Mouse (Mus musculus): Measurements from ENCODE around the gene Sv2b. TPM values are rescaled to one million over a fixed set of nuclear protein-coding genes. Genes with fewer than 3 reads are reported as not detected.

The Sv2b gene
- polyA plus RNA-seq, 1 experiment from 2014 or later: 0.67 TPM

DNA sequence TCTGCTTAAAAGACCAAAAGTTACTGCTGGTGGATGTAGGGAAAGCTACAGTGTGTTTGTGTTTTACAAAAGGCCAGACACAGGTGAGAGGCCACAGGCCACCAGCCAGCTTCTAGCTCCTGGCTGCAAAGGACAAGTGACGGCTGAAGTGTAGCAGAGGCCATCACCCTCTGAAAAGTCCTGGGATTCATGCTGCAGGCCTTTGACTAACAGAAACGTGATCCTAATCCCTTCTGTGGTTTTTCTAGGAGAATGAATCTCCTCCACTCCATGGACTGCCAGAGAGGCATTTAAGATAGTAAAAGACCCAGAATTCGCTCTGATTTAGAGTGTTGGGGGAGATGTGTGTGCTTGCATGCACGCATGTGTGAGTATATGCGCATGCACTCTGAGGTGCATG is 5.8 kb upstream of the Sv2b start:
- Histone ChIP-seq H3K9ac (ENCODE audit: low read length) (no peak overlapping the region), H3K4me3 (ENCODE audit: low read depth, low read length) (no peak overlapping the region), H3K27ac (replicated peaks) (no peak overlapping the region), H3K4me2 (replicated peaks; ENCODE audit: low read depth) (no peak overlapping the region), H3K4me1 (replicated peaks; ENCODE audit: control insufficient read depth, insufficient read depth) (no peaks in the 10 kb centered on the region), H3K9me3 (ENCODE audit: control insufficient read depth, low read length) (no peaks in the 10 kb centered on the region), H3K27me3 (ENCODE audit: control insufficient read depth, insufficient read depth, low read length) (no peaks in the 10 kb centered on the region), H3K36me3 (ENCODE audit: control insufficient read depth, insufficient read depth, low read length) (no peaks in the 10 kb centered on the region)
- DNase-seq (ENCODE audit: low spot score) (no peak), ATAC-seq (ENCODE audit: low FRiP score, low TSS enrichment) (no peak)
- TF ChIP-seq CTCF (IDR thresholded peaks at IDR 0.05; ENCODE audit: low read depth) (no peak), EP300 (optimal IDR thresholded peaks at IDR 0.05) (no peak)
- 73% methylated on average over 5 of the region's 5 CpGs for WGBS

DNA sequence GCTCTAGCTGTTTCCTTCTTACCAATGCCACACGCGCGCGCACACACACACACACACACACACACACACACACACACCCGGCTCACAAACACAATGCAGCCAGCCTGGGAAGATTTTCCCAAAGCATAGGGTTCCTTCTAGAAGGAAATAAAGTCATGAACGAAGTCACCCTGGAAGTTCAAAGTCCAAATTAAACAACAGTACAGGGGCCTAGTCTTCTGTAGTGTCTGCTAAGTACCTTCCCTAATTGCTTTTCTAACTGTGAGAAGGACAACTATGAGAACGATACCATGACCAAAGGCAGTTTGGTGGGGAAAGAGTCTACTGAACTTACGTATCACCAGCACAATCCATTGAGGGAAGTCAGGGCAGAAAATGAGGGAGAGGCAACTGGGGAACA is 508 bp upstream of the Sv2b start:
- no peak overlapping the region for H3K27ac ChIP-seq (replicated peaks)
- no peaks in the 10 kb centered on the region for H3K4me1 ChIP-seq (replicated peaks; ENCODE audit: control insufficient read depth, insufficient read depth)
- WGBS: 79% methylated on average over 8 of the region's 8 CpGs
- no peak overlapping the region for H3K4me2 ChIP-seq (replicated peaks; ENCODE audit: low read depth)
- ATAC-seq (ENCODE audit: low FRiP score, low TSS enrichment) (no peak), DNase-seq (ENCODE audit: low spot score) (no peak)
- H3K9ac ChIP-seq (ENCODE audit: low read length): no peak overlapping the region
- H3K4me3 ChIP-seq (ENCODE audit: low read depth, low read length): no peak overlapping the region
- H3K27me3 ChIP-seq (ENCODE audit: control insufficient read depth, insufficient read depth, low read length): no peaks in the 10 kb centered on the region
- TF ChIP-seq CTCF (IDR thresholded peaks at IDR 0.05; ENCODE audit: low read depth) (no peak), EP300 (optimal IDR thresholded peaks at IDR 0.05) (no peak)
- no peaks in the 10 kb centered on the region for H3K9me3 ChIP-seq (ENCODE audit: control insufficient read depth, low read length)
- H3K36me3 ChIP-seq (ENCODE audit: control insufficient read depth, insufficient read depth, low read length): no peaks in the 10 kb centered on the region

DNA sequence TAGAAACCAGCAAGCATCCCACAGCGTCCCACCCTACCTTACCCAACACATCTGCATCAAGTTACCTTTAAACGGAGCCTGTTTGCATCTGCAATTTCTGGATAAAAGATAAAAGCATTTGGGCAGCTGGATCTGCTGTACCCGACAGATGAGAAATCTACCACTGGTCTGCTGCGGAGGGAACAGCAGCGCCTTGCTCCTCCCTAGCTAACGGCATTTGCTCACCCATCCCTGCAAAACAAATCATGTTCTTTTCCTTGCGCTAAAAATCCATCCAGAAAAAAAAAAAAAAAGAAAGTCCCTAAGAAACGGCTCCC is 964 bp downstream of the Sv2b start:
- Histone ChIP-seq H3K27me3 (ENCODE audit: control insufficient read depth, insufficient read depth, low read length) (no peaks in the 10 kb centered on the region), H3K4me1 (replicated peaks; ENCODE audit: control insufficient read depth, insufficient read depth) (no peaks in the 10 kb centered on the region), H3K9me3 (ENCODE audit: control insufficient read depth, low read length) (no peaks in the 10 kb centered on the region), H3K9ac (ENCODE audit: low read length) (no peak overlapping the region), H3K27ac (replicated peaks) (no peak overlapping the region), H3K36me3 (ENCODE audit: control insufficient read depth, insufficient read depth, low read length) (no peaks in the 10 kb centered on the region), H3K4me2 (replicated peaks; ENCODE audit: low read depth) (peak overlapping the region; percentile 65), H3K4me3 (ENCODE audit: low read depth, low read length) (peak overlapping the region; percentile 30)
- DNase-seq (ENCODE audit: low spot score) (no peak), ATAC-seq (ENCODE audit: low FRiP score, low TSS enrichment) (no peak)
- 3% methylated on average over 8 of the region's 8 CpGs for WGBS
- no peak for TF ChIP-seq CTCF (IDR thresholded peaks at IDR 0.05; ENCODE audit: low read depth)
- no peak for TF ChIP-seq EP300 (optimal IDR thresholded peaks at IDR 0.05)

- H3K27me3 ChIP-seq (ENCODE audit: control insufficient read depth, insufficient read depth, low read length): no peaks in the 10 kb centered on the region
- no peak overlapping the region for H3K9ac ChIP-seq (ENCODE audit: low read length)
- H3K4me3 ChIP-seq (ENCODE audit: low read depth, low read length): peak overlapping the region; percentile 30; the same call in 1 of the 2 replicates
- no peak for DNase-seq (ENCODE audit: low spot score)
- TF ChIP-seq CTCF (IDR thresholded peaks at IDR 0.05; ENCODE audit: low read depth) (no peak), EP300 (optimal IDR thresholded peaks at IDR 0.05) (no peak)
- no peaks in the 10 kb centered on the region for H3K4me1 ChIP-seq (replicated peaks; ENCODE audit: control insufficient read depth, insufficient read depth)
- no peak for ATAC-seq (ENCODE audit: low FRiP score, low TSS enrichment)
- H3K27ac ChIP-seq (replicated peaks): no peak overlapping the region
- H3K9me3 ChIP-seq (ENCODE audit: control insufficient read depth, low read length): no peaks in the 10 kb centered on the region
- peak overlapping the region; percentile 65 for H3K4me2 ChIP-seq (replicated peaks; ENCODE audit: low read depth)
- WGBS: 48% methylated on average over 8 of the region's 8 CpGs
- H3K36me3 ChIP-seq (ENCODE audit: control insufficient read depth, insufficient read depth, low read length): no peaks in the 10 kb centered on the region
Measured at GRCm38 (mm10) chr7:75307570-75308087, 1.4 kb downstream of the Sv2b start.

DNA sequence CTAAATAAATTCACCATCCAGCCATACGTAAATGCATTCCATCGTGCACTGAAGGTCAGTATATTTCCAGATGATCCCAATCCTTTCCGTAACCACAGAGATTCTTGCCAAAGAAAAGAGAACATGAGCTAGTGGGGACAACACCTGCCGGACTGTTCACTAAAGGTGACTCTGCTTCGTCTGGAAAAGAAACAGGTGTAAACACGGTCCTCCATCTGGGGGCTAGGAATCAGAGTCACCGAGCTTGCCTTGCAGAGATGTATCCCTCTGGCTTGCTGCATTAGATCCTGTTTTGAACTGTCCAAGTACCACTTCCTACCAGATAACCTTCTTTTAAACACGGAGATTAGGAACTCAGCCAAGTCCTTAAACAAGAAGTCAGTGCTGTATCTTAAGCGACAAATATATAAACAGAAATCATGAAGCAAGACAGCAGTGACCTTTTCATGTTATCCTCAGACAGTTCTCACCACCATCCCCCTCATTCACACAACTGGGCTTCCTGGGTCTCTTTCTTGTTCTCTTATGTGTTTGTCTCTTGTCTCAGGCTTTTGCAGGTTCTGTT is 3.1 kb downstream of the Sv2b start:
- Histone ChIP-seq H3K27ac (replicated peaks) (no peak overlapping the region), H3K27me3 (ENCODE audit: control insufficient read depth, insufficient read depth, low read length) (no peaks in the 10 kb centered on the region), H3K36me3 (ENCODE audit: control insufficient read depth, insufficient read depth, low read length) (no peaks in the 10 kb centered on the region), H3K4me3 (ENCODE audit: low read depth, low read length) (no peak overlapping the region), H3K4me1 (replicated peaks; ENCODE audit: control insufficient read depth, insufficient read depth) (no peaks in the 10 kb centered on the region), H3K9ac (ENCODE audit: low read length) (no peak overlapping the region), H3K9me3 (ENCODE audit: control insufficient read depth, low read length) (no peaks in the 10 kb centered on the region), H3K4me2 (replicated peaks; ENCODE audit: low read depth) (no peak overlapping the region)
- ATAC-seq (ENCODE audit: low FRiP score, low TSS enrichment): no peak
- WGBS: 41% methylated on average over 9 of the region's 9 CpGs
- DNase-seq (ENCODE audit: low spot score): no peak
- TF ChIP-seq CTCF (IDR thresholded peaks at IDR 0.05; ENCODE audit: low read depth): no peak

DNA sequence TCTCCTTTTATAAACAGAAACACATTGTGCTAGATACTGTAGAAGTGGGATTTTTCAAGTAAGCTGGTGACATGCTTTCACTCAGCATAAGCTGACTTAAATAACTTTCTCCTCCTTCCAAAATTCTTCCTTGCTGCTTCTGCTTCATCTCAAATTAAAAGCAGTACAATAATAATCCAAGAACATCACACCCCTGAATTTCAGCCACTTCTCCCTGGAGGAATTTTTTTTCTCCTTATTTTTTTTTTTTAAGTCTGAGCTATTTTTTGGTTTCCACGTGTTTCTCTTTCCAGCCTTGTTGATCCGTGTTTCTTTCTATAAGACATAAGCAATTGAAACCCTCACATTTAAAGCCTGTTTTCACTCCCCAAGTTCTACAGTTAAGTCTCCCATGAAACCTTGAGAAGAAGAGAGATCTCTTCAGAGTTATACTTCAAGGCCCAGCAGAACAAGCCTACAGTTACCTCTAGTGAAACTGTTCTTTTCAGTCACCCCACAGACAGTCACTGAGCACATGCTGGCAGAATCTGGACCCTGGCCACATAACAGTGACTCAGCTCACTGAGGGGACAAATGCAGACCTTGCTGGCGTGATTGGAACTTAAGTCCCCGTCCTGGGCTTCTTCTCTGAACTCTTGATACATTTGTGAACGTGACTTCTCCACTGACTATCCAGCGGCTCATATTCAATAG is 6.4 kb downstream of the Sv2b start:
- Histone ChIP-seq H3K27ac (replicated peaks) (no peak overlapping the region), H3K4me2 (replicated peaks; ENCODE audit: low read depth) (no peak overlapping the region), H3K27me3 (ENCODE audit: control insufficient read depth, insufficient read depth, low read length) (no peaks in the 10 kb centered on the region), H3K36me3 (ENCODE audit: control insufficient read depth, insufficient read depth, low read length) (no peaks in the 10 kb centered on the region), H3K9ac (ENCODE audit: low read length) (no peak overlapping the region), H3K9me3 (ENCODE audit: control insufficient read depth, low read length) (no peaks in the 10 kb centered on the region), H3K4me3 (ENCODE audit: low read depth, low read length) (no peak overlapping the region), H3K4me1 (replicated peaks; ENCODE audit: control insufficient read depth, insufficient read depth) (no peaks in the 10 kb centered on the region)
- TF ChIP-seq CTCF (IDR thresholded peaks at IDR 0.05; ENCODE audit: low read depth) (no peak), EP300 (optimal IDR thresholded peaks at IDR 0.05) (no peak)
- 66% methylated on average over 6 of the region's 6 CpGs for whole genome bisulfite sequencing
- no peak for DNase-seq (ENCODE audit: low spot score)
- no peak for ATAC-seq (ENCODE audit: low FRiP score, low TSS enrichment)

All from stomach, postnatal 0 days (tissue).